Mouse (Mus musculus) bone marrow, adult 2 months (tissue): Measurements from ENCODE around the gene Acer3.

ENCODE experiments used
- CTCF ChIP-seq: fragments of 200-500 bp; IDR thresholded peaks from 2 replicates; pipeline ENCODE4 v1.5.1; 2011; ENCODE audit warnings: low read length, control low read depth; ENCODE audit not compliant: control insufficient read depth, insufficient read depth
- POLR2A ChIP-seq: fragments of 200-500 bp; IDR thresholded peaks from 2 replicates; pipeline ENCODE4 v1.6.1; 2011; ENCODE audit warnings: low read depth, mild to moderate bottlenecking, control low read depth, low read length, borderline replicate concordance; ENCODE audit not compliant: control insufficient read depth

GRCm38 (mm10) chr7:98164382-98164998 is 156.5 kb downstream of the Acer3 start:
- TF ChIP-seq CTCF (no peak), POLR2A (no peak)
